Mouse (Mus musculus): ENCODE measurements at regions not wholly inside any gene's neighbourhood (a gene's known extent, or its start where the extent isn't known, plus 50 kb on each side); places are given as distances from the start of the nearest gene placed in this dataset.
A peak's percentile ranks its signal among the peaks of the same experiment; 100 is the strongest.

- peak; percentile 31 for DNase-seq (ENCODE audit: low spot score)
These were observed 50.3 kb downstream of the Gm10192 start for GRCm38 (mm10) chr4:97132650-97133049.

- DNase-seq (ENCODE audit: low spot score) = no peak
These were observed 55.2 kb downstream of the Gm10192 start for GRCm38 (mm10) chr4:97127780-97128179.

- no peak for DNase-seq (ENCODE audit: low spot score)
These were observed 59.1 kb downstream of the Gm10192 start for GRCm38 (mm10) chr4:97123861-97124260.

GRCm38 (mm10) chr4:97121952-97122351 lies 61.0 kb downstream of the Gm10192 start:
- no peak for DNase-seq (ENCODE audit: low spot score)

GRCm38 (mm10) chr4:97119459-97119858 lies 63.5 kb downstream of the Gm10192 start:
- no peak for DNase-seq (ENCODE audit: low spot score)

GRCm38 (mm10) chr4:97117016-97117415 lies 66.0 kb downstream of the Gm10192 start:
- no peak for DNase-seq (ENCODE audit: low spot score)

- DNase-seq (ENCODE audit: low spot score) = no peak
These were observed 80.3 kb downstream of the Gm10192 start for GRCm38 (mm10) chr4:97102752-97103052.

- DNase-seq (ENCODE audit: low spot score) = no peak
These were observed 80.8 kb downstream of the Gm10192 start for GRCm38 (mm10) chr4:97101911-97102751.

- no peak for DNase-seq (ENCODE audit: low spot score)
These were observed 83.2 kb downstream of the Gm10192 start for GRCm38 (mm10) chr4:97099721-97100120.

GRCm38 (mm10) chr4:97093576-97093975 lies 89.4 kb downstream of the Gm10192 start:
- DNase-seq (ENCODE audit: low spot score) = no peak

GRCm38 (mm10) chr4:97050735-97051134 lies 132.2 kb downstream of the Gm10192 start:
- DNase-seq (ENCODE audit: low spot score) = peak; percentile 3

GRCm38 (mm10) chr4:97049045-97049674 lies 133.8 kb downstream of the Gm10192 start:
- peak; percentile 19 for DNase-seq (ENCODE audit: low spot score)

GRCm38 (mm10) chr4:97037693-97038348 lies 145.1 kb downstream of the Gm10192 start:
- peak; percentile 70 for DNase-seq (ENCODE audit: low spot score)

- DNase-seq (ENCODE audit: low spot score) = no peak
These were observed 154.0 kb downstream of the Gm10192 start for GRCm38 (mm10) chr4:97028938-97029337.

GRCm38 (mm10) chr4:97025446-97026040 lies 157.4 kb downstream of the Gm10192 start:
- DNase-seq (ENCODE audit: low spot score) = no peak

GRCm38 (mm10) chr4:97001321-97001720 lies 181.6 kb downstream of the Gm10192 start:
- DNase-seq (ENCODE audit: low spot score) = no peak

GRCm38 (mm10) chr4:96980311-96980710 lies 195.3 kb upstream of the Gm12695 start:
- no peak for DNase-seq (ENCODE audit: low spot score)

GRCm38 (mm10) chr4:96979876-96980275 lies 194.9 kb upstream of the Gm12695 start:
- DNase-seq (ENCODE audit: low spot score) = no peak

- DNase-seq (ENCODE audit: low spot score) = no peak
These were observed 189.9 kb upstream of the Gm12695 start for GRCm38 (mm10) chr4:96974935-96975334.

GRCm38 (mm10) chr4:96973804-96974203 lies 188.8 kb upstream of the Gm12695 start:
- DNase-seq (ENCODE audit: low spot score) = no peak

GRCm38 (mm10) chr4:96969199-96969598 lies 184.2 kb upstream of the Gm12695 start:
- peak; percentile 15 for DNase-seq (ENCODE audit: low spot score)

GRCm38 (mm10) chr4:96968545-96969164 lies 183.7 kb upstream of the Gm12695 start:
- no peak for DNase-seq (ENCODE audit: low spot score)
